Mouse (Mus musculus) spleen, adult 2 months (tissue): Measurements from ENCODE around the gene Polr2g. TPM values are rescaled to one million over a fixed set of nuclear protein-coding genes. Genes with fewer than 3 reads are reported as not detected.

ENCODE experiments used
- DNase-seq, 2 experiments: peaks; one replicate each; pipeline versions ENCODE4 v3.0.0 to v3.0.0-alpha.2; 2012 to 2021; ENCODE audit warnings: low spot score in 2 of 2, low read depth in 1 of 2
- H3K27ac ChIP-seq: fragments of 200-500 bp; 2 replicates; pipeline ENCODE4 v1.5.1; 2012; ENCODE audit warnings: low read length, inconsistent platforms; ENCODE audit not compliant: insufficient read depth
- H3K27me3 ChIP-seq: fragments of 200-500 bp; 2 replicates; pipeline ENCODE4 v1.6.1; 2012; ENCODE audit warnings: mild to moderate bottlenecking, moderate library complexity, low read length, inconsistent platforms; ENCODE audit not compliant: control insufficient read depth, insufficient read depth
- H3K36me3 ChIP-seq: fragments of 200-500 bp; 2 replicates; pipeline ENCODE4 v1.6.1; 2012; ENCODE audit warnings: mild to moderate bottlenecking, low read length, inconsistent platforms; ENCODE audit not compliant: control insufficient read depth, insufficient read depth
- H3K4me1 ChIP-seq: fragments of 200-500 bp; 2 replicates; pipeline ENCODE4 v1.6.1; 2011; ENCODE audit warnings: inconsistent platforms; ENCODE audit not compliant: control insufficient read depth, insufficient read depth, insufficient read length
- H3K4me3 ChIP-seq: fragments of 200-500 bp; 2 replicates; pipeline ENCODE4 v1.5.1; 2011; ENCODE audit warnings: mild to moderate bottlenecking, inconsistent platforms; ENCODE audit not compliant: insufficient read depth, insufficient read length; ENCODE audit errors: extremely low read depth
- CTCF ChIP-seq: fragments of 200-500 bp; IDR thresholded peaks from 2 replicates; pipeline ENCODE4 v1.5.1; 2011; ENCODE audit warnings: mild to moderate bottlenecking, inconsistent platforms; ENCODE audit not compliant: insufficient read depth, insufficient read length, insufficient replicate concordance; ENCODE audit errors: extremely low read depth
- POLR2A ChIP-seq: fragments of 200-500 bp; IDR thresholded peaks from 2 replicates; pipeline ENCODE4 v1.6.1; 2011; ENCODE audit warnings: low read depth, low read length, inconsistent platforms
- WGBS: fragments of 180-500 bp; shearing (Covaris S2); methylation state at CpG from one replicate; pipeline ENCODE4 v1.1.7; 2018; 5-methylcytosine and 5-hydroxymethylcytosine counted together
- polyA plus RNA-seq: library from polyadenylated mRNA; depleted of rRNA; stranded (reverse); fragments of >200 nt; gene quantifications from 2 replicates; pipeline ENCODE4 v1.2.3, GENCODE M21; 2012; rRNA removed

Gene Polr2g
- polyA plus RNA-seq: 27.9 and 30.3 TPM in 2 replicates

DNA sequence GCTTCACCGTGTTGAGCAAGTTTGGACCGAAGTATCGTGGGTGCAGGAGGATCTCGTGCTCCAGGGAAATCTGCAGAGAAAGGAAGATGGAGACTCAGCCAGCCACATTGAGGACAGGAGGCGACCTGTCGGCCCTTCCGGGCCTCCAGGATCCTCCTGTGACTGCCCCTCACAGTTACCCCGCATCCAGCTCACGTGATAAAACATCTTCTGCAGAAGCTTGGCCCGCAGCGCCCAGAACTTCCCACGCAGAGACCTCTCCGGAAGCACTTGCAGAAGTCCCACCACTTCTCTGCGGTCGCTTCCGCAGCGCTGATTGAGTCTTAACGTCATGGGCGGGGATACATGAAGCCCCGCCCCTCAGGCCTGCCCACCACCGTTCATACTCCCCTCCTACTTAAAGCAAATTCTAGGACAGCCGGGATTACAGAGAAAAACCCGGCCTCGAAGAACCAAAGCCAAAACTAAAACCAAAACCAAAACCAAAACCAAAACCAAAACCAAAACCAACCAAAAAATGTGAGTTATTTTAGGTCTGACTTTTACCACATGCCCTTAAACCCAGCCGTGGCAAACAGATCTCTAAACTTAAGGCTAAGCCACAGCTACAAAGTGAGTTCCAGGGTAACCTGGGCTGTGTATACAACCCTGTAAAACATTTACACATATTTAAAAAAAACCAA lies at the start of gene Polr2g:
Polr2g (minus strand) TSS at position 314 of the 683 bp plus-strand sequence.
- WGBS: under 1% methylated on average over 25 of the region's 25 CpGs
- H3K27me3 ChIP-seq: no peaks in the 10 kb centered on the region

DNA sequence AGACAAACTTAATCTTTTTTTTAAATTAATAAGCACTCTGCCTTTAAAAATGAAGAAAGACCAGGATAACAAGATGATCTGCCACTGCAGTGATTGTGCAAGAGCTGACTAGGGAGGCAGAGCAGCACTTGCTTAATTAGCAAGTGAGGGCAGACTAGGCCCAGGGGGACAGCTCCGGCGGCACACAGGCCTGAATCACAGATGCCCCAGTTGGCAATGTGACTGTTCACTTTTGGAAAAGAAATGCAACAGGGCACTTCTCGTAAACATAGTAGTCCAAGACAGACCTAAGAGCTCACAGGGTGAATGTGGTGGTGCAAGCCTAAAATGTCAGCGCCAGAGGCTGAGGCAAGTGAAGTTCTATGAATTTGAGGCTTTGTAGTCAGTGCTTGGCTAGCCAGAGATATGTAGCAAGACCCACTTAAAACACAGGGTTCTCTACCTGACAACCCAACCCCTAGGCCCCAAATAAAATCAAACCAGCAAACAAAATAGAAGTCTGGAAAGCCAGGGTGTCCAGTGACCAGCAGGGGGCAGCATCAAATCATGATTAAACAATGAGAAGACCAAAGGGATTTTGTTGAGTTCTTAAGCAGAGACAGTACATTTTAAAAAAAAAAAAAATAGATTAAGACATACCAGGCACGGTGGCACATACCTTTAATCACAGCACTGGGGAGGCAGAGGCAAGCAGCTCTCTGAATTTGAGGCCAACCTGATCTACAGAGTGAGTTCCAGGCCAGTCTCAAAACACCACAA lies 46.2 kb upstream of the Polr2g start:
- peak; percentile 60 to 67 for DNase-seq
- TF ChIP-seq POLR2A (no peak), CTCF (peak; percentile 21; the same call in 1 of the 2 replicates)
- H3K27ac ChIP-seq: no peak overlapping the region
- WGBS: 74% methylated on average over 5 of the region's 5 CpGs
- peaks cover 19% of the 10 kb centered on the region for H3K36me3 ChIP-seq
- no peaks in the 10 kb centered on the region for H3K27me3 ChIP-seq
- no peak overlapping the region for H3K4me3 ChIP-seq
- peaks cover 3% of the 10 kb centered on the region; the same call in 1 of the 2 replicates for H3K4me1 ChIP-seq

More for the DNA sequence above, at the start of gene Polr2g:
- peak; percentile 83 to 87 for DNase-seq
- H3K4me3 ChIP-seq: peak within 1 kb of the TSS; percentile 77
- H3K27ac ChIP-seq: peak within 1 kb of the TSS; percentile 75
- peaks cover 2% of the 10 kb centered on the region; the same call in 1 of the 2 replicates for H3K4me1 ChIP-seq
- TF ChIP-seq POLR2A (peak; percentile 60), CTCF (no peak)
- peaks cover 17% of the 10 kb centered on the region for H3K36me3 ChIP-seq

GRCm38 (mm10) chr19:8842961-8843360 lies 44.6 kb upstream of the Polr2g start:
- Histone ChIP-seq H3K36me3 (peaks cover 18% of the 10 kb centered on the region), H3K27ac (no peak overlapping the region), H3K27me3 (no peaks in the 10 kb centered on the region), H3K4me1 (peaks cover 10% of the 10 kb centered on the region; the same call in 1 of the 2 replicates), H3K4me3 (no peak overlapping the region)
- no peak for DNase-seq
- TF ChIP-seq CTCF (no peak), POLR2A (no peak)
- 88% methylated on average over 6 of the region's 6 CpGs for WGBS

GRCm38 (mm10) chr19:8841012-8841411 lies 42.6 kb upstream of the Polr2g start:
- Histone ChIP-seq H3K27ac (no peak overlapping the region), H3K4me1 (peaks cover 10% of the 10 kb centered on the region; the same call in 1 of the 2 replicates), H3K4me3 (no peak overlapping the region), H3K27me3 (no peaks in the 10 kb centered on the region), H3K36me3 (peaks cover 3% of the 10 kb centered on the region)
- TF ChIP-seq POLR2A (no peak), CTCF (no peak)
- DNase-seq: no peak
- WGBS: 74% methylated on average over 7 of the region's 7 CpGs

GRCm38 (mm10) chr19:8839908-8840791 lies 41.8 kb upstream of the Polr2g start:
- 26% methylated on average over 29 of the region's 29 CpGs for WGBS
- peak overlapping the region; percentile 68 for H3K4me3 ChIP-seq
- H3K27me3 ChIP-seq: no peaks in the 10 kb centered on the region
- H3K27ac ChIP-seq: peak overlapping the region; percentile 41; the same call in 1 of the 2 replicates
- DNase-seq: peak in 1 of 2 experiments; percentile 70
- H3K4me1 ChIP-seq: peaks cover 10% of the 10 kb centered on the region; the same call in 1 of the 2 replicates
- TF ChIP-seq CTCF: no peak
- TF ChIP-seq POLR2A: peak; percentile 54; the same call in 1 of the 2 replicates
- peaks cover 2% of the 10 kb centered on the region; the same call in 1 of the 2 replicates for H3K36me3 ChIP-seq
